Mouse (Mus musculus): ENCODE results near the gene Spg21.

Spg21 gene

GRCm38 (mm10) chr9:65535191-65535722 lies 74.5 kb downstream of the Spg21 start:
- in situ Hi-C loops (cut with MboI, MseI) = no loop called here

- in situ Hi-C loops (cut with MboI, MseI) = no loop called here
Observed at GRCm38 (mm10) chr9:65535789-65536469, 75.2 kb downstream of the Spg21 start.

- in situ Hi-C loops (cut with MboI, MseI) = no loop called here
Observed at GRCm38 (mm10) chr9:65536491-65536890, 75.7 kb downstream of the Spg21 start.

Measured in T-helper 2 cell (primary cell).